Mouse (Mus musculus) cerebellum, adult 2 months (tissue): Measurements from ENCODE around the gene Dok3.

Experiments used
- CTCF ChIP-seq: fragments of 200-500 bp; IDR thresholded peaks from 2 replicates; pipeline ENCODE4 v1.5.1; 2011; ENCODE audit warnings: low read depth, mild to moderate bottlenecking, control low read depth, low read length, moderate library complexity, borderline replicate concordance; ENCODE audit not compliant: insufficient read depth
- POLR2A ChIP-seq: fragments of 200-500 bp; IDR thresholded peaks from 2 replicates; pipeline ENCODE4 v1.6.1; 2011; ENCODE audit warnings: low read length, control low read depth, borderline replicate concordance; ENCODE audit not compliant: insufficient read depth

DNA sequence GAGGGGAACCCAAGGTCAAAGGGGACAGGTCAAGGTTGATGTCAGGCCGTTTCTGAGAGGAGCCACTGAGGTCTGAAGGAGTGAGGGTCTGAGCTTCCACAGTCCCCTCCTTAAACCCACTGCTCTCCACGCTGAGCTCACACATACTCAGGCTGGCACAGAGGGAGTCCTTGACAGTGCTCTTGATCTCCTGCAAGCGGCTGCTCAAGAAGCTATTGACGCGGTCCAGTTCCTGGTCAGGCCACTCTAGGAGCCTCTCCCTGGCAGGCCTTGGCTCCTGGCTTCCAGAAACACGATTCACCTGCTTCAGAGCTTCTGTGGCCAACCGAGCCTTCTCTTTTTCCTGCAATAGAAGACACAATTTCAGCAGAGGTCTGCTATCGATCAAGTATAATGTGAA, 14.4 kb upstream of the Dok3 start:
- TF ChIP-seq CTCF, result no peak
- TF ChIP-seq POLR2A, result no peak
